Mouse (Mus musculus) thymus, postnatal 14 days (tissue): ENCODE data around the gene Ddx17.

Experiments used
- DNase-seq: peaks from one replicate; pipeline ENCODE4 v3.0.0; 2021

Ddx17 gene

DNA sequence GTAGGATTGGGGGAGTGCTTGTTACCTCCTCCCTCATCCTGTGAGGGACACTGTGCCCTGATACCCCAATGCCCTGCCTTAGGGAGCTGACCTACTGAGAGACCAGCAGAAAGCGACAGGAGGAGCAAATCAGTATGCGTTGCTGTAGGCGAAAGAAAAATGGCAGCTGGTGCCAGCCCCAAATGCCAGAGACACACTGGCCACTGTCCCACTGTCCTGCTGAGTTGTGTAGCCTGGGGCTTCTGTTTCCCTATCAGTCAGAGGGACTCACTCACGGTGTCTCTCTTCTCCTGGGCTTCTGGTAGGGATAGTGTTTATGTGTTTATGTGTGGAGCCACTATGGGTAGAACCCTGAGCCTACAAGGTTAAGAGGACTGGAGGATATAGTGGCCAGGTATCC, 28.8 kb downstream of the Ddx17 start:
- DNase-seq = no peak

DNA sequence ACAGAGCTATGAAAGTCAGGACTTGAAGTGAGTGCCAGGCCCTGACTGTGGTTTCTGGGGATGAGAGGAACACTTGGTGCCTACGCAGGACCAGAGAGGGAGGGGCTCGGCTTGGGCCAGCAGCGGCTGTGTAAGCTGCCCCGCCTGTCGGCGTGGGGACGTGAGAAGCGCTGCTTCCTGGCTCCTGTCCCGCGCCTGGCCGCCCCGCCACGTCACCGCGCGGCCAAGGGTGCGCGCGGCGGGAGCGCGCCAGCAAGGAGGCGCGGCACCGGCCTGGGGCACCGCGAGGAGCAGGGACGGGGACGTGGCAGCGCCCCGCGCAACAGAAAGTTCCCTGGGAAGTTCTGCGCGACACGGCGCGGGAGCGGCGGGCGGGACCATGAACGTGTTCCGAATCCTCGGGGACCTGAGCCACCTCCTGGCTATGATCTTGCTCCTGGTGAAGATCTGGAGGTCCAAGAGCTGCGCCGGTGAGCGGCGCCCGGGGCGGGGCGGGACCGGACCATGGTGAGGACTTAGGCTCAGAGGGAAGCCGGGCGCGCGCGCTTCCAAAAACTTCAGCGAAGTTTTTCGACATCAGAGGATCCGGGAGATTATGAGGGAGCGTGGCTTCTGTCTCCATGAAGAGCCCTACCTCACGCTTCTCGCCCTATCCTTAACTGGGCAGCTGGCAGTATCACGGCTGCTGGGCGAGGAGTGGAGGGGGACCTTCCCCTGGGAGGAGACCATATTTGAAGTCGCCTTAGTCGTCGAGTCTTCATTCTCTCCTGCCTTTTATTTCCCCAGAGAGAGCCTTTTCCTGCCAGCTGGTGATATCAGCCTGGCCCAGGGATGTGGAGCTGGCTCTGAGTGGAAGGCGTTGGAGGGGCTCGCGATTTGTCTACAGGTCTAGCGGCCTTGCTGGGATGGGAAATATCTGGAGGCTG, 30.1 kb downstream of the Ddx17 start, which contains the start of gene Kdelr3:
Gene Kdelr3 (plus strand): TSS at position 241 of the 926 bp plus-strand sequence.
- peak; percentile 35 for DNase-seq

DNA sequence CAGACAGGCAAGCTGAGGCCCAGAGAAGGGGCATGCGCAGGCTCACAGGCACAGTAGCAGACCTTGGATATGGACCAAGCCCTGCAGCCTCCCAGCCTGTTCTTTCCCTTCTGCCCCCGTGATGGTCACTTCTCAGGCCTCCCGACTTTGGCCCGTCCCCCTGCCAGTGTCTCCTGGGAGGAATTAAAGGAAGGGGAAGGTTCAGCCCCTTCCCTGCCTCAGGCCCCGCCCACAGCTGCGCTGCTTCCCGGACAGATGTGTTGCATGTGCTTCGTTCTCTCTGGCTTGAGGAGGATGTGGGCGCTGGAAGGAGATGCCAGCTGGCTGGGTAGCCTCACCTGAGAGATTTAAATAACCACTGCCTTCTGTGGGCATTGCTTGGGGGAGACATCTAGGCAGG, 32.6 kb downstream of the Ddx17 start:
- peak; percentile 33 for DNase-seq

DNA sequence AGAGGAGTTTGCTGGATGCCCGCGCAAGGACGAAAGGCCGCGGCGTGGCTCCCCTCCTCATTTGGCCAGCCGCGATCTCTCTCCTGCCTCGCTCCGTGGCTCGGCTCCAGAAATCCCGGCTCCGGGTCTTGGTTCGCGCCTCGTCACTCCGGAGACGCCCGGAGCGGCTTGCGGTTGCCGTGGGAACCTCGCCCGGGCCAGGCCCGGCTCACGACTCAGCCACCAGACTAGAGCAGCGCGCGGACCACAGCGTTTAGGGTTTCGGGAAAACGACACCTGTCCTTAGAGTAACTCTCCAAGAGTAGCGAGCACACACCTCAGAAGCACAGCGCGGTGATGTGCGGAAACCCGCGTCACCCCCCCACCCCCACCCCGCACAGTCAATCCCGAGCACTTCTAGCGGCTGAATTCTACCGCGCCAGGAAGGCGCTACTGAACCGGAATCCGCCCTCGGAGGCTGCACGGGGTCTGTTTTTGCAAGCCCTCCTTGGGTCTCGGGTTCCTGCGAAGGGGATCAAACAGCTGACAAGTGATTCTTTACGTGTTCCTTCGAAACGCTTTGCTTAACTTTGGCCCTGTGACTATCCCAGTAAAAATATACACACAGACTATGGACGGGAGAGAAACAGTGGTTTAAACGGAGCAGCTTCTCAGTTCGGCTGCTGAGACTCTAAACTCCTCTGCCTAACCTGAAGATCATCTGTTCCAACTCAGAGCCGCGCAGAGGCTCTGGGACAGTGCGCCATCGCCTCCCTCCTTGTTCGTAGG, 34.8 kb downstream of the Ddx17 start:
- peak; percentile 58 for DNase-seq

DNA sequence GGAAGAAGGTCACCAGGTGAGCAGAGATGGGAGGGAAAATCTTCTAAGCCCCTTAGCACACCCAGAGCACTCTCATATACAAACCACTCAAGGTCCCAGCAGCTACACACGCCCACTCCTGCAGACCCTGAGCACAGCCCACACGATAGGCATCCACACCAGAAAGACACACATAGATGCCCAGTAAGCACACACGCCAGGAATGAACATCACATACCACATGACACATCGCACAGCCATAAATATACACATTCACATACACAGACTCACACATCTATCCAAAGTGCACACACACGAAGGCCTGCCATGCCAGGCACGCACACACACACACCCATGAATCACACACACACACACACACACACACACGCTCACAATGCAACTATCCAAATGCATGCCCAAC, 36.1 kb downstream of the Ddx17 start:
- DNase-seq = no peak

DNA sequence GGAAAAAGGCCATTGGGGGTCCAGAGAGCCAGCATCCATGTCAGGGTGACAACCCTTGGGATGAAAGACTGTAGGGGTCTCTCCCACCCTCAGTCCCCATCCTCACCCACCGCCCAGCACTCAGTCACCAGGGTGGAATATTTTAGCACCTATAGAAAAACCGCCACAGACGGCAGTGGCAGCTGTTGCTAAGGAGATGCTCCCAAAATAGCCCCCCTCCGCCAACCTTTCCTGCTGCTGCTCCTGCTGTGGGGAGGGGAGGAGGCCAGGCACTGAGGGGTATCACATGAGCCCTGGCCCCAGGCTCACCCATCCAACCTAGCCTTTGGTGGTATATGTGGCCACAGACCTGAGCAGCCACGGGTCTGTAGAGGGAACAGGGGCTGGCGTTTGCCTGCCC, 36.5 kb downstream of the Ddx17 start:
- DNase-seq = no peak

DNA sequence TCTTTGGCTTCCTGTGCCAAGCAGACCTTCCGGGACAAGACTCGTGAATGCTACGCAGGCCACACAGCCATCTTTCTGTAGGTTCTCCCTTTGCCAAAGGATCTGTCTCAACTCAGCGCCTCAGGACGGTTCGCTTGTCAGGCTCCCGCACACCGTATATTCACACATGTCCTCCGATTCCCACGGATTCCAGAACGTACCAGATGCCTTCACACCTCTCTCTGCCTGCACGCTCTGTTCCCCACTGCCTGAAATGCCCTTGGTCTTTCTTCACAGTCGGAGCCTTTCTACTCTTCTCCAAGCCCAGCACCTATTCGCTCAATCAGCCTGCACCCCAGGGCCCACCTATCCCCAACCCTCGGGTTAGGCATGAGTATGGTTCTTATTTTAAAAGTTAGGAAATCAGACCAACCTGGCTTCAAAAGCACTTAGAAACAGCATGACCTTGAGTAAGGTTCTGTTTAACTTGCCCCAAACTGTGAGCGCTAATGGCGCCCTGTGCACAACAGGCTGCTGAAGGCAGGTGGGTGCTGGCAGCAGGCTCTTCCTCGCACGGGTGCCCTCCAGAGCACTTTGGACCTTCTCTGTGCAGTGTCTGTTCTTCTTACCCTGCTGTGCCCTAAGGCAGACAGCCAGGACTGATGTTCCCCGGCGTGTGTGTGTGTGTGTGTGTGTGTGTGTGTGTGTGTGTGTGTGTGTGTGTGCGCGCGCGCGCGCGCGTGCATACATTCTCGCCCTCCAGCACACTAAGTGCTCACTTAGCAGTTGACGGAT, 39.3 kb downstream of the Ddx17 start:
- no peak for DNase-seq

DNA sequence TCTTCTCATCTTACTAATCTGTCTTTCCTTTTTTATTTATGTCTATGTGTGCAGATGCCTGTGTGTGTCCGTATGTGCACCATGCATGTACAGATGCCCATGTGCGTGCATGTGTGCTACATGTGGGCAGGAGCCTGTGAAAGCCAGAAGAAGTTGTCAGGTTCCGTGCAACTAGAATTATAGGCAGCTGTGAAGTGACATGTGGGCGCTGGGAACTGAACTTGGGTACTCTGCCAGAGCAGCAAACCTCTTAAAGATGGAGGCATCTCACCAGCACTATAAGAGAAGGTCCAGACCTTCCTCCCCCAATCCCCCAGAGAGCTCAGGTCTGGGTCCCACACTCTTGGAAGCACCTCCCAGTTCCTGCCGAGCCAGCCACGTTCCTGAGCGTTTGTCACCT, 40.1 kb downstream of the Ddx17 start:
- no peak for DNase-seq

DNA sequence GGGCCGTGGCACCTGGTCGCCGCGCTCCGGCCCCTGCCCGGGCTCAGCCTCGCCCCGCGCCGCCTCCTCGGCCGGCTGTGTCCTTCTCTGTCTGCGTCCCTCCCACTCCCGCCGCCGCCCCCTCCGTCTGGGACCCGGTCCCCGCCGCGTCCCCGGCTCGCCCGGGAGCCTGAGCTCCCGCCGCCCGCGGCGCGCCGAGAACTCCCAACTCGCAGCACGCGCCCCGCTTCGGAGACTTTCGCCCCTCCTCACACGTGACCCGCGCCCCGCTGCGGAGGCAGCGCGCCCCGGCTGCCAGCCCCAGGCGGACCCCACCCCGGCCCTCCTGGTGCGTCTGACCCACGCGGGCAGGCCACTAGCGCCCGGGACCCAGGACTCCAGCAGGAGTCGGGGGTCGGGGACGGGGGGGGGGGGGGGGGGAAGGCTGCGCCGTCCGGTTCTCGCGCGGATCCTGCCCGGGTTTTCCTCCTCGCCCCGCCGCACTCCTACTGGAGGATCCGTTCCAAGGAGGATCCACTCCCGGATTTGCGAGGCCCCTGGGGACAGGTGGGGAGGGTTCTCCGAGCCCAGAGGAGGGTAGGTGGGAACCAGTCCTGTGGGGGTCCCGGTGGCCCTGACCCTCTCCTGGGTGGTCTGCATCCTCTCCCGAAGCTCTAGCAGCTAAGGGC, 40.8 kb downstream of the Ddx17 start:
- DNase-seq = peak; percentile 74

DNA sequence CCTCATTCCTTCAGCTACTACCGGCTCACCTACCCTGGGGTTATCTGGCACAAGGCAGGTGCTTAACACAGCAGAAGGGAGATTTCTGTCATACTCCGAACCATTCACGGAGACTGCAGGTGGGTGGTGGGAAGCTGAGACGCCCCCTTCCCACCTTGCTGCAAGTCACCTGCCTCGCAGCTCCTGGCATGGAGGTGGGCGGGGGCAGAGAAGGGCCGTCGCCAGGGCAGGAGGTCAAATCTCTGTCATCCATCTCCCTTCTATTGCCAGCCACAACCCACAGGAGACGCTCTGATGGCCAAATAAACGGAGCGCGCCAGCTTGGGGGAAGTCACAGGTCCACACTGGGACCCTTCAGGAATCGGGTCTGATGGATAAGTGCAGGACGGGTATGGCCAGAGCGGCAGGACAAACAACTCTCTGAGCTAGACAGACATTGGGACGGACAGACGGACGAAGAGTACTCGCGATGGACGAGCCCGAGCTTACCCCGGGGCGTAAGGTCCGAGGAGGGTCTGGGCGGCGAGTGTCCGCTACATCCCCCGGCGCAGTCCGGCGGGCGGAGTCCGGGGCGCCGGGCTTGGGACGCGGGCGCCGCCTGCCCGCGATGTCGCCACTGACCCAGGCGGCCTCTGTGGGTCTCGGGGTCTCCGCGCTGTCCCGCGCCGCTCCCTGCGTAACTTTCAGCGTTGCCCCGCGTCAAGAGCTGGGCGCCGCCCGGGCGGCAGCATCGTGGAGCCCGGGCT, 41.7 kb downstream of the Ddx17 start, which contains the start of gene Kcnj4:
Gene Kcnj4 (minus strand): TSS at position 535 of the 746 bp plus-strand sequence.
- DNase-seq = no peak

DNA sequence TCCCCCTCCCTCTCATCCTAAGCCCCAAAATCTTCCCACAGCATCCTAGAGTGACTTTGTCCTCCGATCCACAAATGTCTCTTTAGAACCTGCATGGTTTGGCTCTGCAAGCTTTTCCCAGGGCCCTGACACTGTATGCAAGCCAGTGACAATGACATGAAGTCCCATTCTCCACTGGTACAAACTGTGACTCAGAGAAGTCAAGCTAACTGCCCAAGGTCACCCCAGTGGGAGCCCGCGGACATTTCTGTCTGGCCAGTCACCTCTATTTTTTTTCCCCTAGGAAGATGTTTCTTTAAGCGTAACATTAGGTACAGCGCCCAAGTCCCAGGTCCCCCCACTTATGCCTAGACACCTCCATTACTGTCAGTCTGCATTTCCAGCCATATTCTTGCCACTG, 43.1 kb downstream of the Ddx17 start:
- no peak for DNase-seq

DNA sequence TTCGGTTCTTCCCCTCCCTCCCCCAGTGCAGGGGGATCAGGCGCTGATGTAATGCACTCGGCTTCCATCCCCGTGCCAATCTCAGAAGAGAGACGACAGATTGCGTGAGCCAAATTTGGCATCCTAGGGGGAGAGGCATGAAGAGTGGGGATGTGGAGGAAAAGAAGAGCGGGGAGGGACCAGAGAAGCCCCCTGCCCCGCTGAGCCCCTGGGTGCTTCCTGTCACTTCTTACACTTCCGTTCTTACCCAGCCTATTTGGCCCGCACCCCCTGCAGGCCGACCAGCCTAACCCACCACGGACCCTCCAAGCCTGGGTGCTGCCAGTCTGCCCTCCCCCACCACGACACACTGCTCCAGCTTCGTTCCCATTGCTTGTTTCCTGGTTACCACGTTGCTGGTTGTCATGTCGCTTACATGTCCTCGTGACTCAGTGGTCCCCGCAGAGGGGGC, 43.6 kb downstream of the Ddx17 start:
- DNase-seq = no peak

DNA sequence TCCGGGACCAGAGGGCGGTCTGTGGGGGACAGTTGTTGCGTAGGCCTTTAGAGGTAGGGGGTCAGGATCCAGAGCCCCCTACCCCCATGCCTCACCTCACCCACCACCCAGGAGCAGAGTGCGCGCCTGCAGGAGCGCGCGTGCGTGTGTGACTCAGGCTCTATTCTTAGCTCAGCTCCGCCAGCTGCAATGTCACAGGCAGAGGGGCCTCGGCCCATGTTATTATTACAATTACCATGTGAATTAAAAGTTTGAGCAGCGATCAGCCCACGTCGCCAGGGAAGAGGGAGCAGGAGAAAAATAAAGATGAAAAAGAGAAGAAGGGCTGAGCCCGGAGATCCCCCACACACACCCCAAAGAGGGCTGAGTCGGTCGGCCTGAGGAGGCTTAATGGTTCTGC, 46.4 kb downstream of the Ddx17 start:
- DNase-seq = no peak

DNA sequence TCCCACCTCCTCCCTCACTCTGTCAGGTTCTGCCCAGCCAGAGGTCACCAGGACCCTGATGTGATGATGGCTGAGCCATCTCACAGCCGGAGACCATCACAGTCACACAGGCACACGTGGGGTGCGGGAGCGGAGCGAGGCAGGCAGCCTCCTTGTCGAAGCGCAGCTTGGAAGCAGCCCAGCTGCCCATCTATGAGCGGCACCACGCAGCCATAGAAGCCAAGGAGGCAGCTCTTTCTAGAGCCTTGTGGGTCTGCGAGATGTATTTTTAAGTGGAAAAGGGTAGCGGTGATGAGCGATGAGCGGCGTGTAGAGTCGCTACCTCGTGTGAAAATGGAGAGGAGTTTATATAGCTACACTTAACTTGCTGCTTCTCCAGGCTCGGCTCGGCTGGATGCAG, 53.0 kb downstream of the Ddx17 start:
- DNase-seq = no peak

DNA sequence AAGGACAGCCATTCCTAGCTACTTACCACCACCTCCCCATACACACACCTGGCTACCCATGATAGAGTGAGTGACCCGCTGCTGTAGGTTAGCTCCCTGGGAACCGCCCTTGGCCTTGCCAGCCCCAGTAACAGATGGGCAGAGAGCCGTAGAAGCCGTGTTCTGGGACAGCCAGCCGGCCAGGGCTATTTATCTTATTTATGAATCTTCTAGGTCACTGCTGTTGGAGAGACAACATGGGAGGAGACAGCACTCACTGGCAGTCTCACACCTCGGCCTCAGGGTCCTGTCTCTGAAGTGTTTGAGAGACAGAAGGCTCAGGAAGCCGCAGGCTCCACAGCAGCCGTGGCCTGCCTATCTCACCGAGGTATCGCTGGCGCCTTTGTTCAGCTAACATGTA, 57.1 kb downstream of the Ddx17 start:
- DNase-seq = no peak

DNA sequence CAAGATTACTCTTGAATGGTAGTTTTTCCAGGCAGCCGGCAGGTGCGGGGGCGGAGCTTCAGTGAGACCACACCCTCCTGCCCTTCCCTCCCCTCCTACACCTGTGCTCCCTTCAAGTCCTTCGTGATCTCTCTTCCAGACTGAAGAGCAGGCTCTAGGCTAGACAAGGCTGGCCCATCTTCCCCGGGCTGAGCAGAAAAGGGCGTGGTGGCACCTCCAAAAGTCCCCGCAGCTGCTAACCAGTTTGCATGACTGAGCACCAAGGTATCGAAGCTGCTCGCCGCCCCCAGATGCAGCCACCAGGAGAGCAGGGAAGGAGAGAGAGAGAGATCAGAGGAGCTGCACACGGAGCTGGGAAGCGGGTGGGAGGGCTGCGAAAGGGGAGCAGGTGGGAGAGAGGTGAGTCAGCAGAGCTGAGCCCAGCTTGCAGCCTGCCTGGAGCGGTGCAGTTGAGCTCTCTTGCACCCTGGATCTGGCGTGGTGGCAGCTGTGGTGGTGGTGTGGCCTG, 65.3 kb downstream of the Ddx17 start:
- no peak for DNase-seq
